Mouse (Mus musculus) heart, postnatal 0 days (tissue): ENCODE measurements around the gene Zfp781. TPM values are rescaled to one million over a fixed set of nuclear protein-coding genes. Genes with fewer than 3 reads are reported as not detected.
"Not testable (repeated sequence)": the region's sequence is repeated elsewhere in the genome, so short reads cannot be mapped to it uniquely, and the experiment has no call there.

Source experiments
- ATAC-seq: fragments of 200-750 bp; cut with Nextera tagmentation; 2 replicates; pipeline ENCODE4 v1.8.0; 2017; ENCODE audit warnings: low read depth, moderate number of reproducible peaks, moderate library complexity; ENCODE audit not compliant: insufficient read depth
- DNase-seq: peaks from one replicate; pipeline ENCODE4 v3.0.0-alpha.2; 2016; ENCODE audit warnings: low spot score
- H3K27ac ChIP-seq: fragments of 300-500 bp; sonication (generic); 2 replicates; pipeline ENCODE4 v1.5.1; 2014; ENCODE audit warnings: low read depth, mild to moderate bottlenecking
- H3K27me3 ChIP-seq: fragments of 300-500 bp; sonication (generic); 2 replicates; pipeline ENCODE4 v1.6.1; 2014; ENCODE audit warnings: low read length, mixed read lengths; ENCODE audit not compliant: control insufficient read depth, insufficient read depth
- H3K36me3 ChIP-seq: fragments of 300-500 bp; sonication (generic); replicated peaks from 2 replicates; pipeline ENCODE4 v1.6.1; 2014; ENCODE audit warnings: low read length, mixed read lengths; ENCODE audit not compliant: control insufficient read depth, insufficient read depth
- H3K4me1 ChIP-seq: fragments of 300-500 bp; sonication (generic); 2 replicates; pipeline ENCODE4 v1.6.1; 2014; ENCODE audit warnings: antibody characterized with exemption; ENCODE audit not compliant: control insufficient read depth, insufficient read depth
- H3K4me2 ChIP-seq: fragments of 300-500 bp; sonication (generic); 2 replicates; pipeline ENCODE4 v1.6.1; 2014; ENCODE audit warnings: low read depth, mild to moderate bottlenecking, low read length, moderate library complexity
- H3K4me3 ChIP-seq: fragments of 300-500 bp; sonication (generic); 2 replicates; pipeline ENCODE4 v1.5.1; 2014; ENCODE audit warnings: low read depth, low read length
- H3K9ac ChIP-seq: fragments of 300-500 bp; sonication (generic); replicated peaks from 2 replicates; pipeline ENCODE4 v1.6.1; 2014; ENCODE audit warnings: low read depth, low read length, mixed read lengths
- H3K9me3 ChIP-seq: fragments of 300-500 bp; sonication (generic); replicated peaks from 2 replicates; pipeline ENCODE4 v1.6.1; 2016; ENCODE audit warnings: low read length; ENCODE audit not compliant: control insufficient read depth
- WGBS: fragments of 180-500 bp; shearing (Covaris S2); extraction: QIAGEN DNeasy Blood & Tissue Kit; methylation state at CpG from one replicate; pipeline ENCODE4 v1.1.7; 2014; 5-methylcytosine and 5-hydroxymethylcytosine counted together
- polyA plus RNA-seq: library from polyadenylated mRNA; unstranded; fragments of >200 nt; fragmentation: Nextera tagmentation; extraction: Ambion mirVana; gene quantifications from 2 replicates; pipeline ENCODE4 v1.2.1, GENCODE M21; 2015
- total RNA-seq: library from RNA; depleted of rRNA; stranded (reverse); fragments of >200 nt; gene quantifications from 2 replicates; pipeline ENCODE4 v1.2.3, GENCODE M21; 2014; ENCODE audit warnings: low replicate concordance; rRNA removed

The Zfp781 gene
- 0.76 and 1.8 TPM in 2 replicates for total RNA-seq
- 0.81 and 1.1 TPM in 2 replicates for polyA plus RNA-seq

- not testable (repeated sequence) for H3K9ac ChIP-seq, DNase-seq, H3K36me3 ChIP-seq, H3K9me3 ChIP-seq, H3K27ac ChIP-seq, H3K4me2 ChIP-seq, H3K27me3 ChIP-seq, H3K4me1 ChIP-seq, H3K4me3 ChIP-seq
- no CpG with 5 or more reads among the region's 43 CpGs for WGBS
- ATAC-seq = peak; percentile 96
These were observed at the start of gene Zfp781 for GRCm38 (mm10) chr10:81929842-81930743. Gene Zfp781, minus strand, starts transcription at chr10:81930480.

GRCm38 (mm10) chr10:81978365-81979003 is 48.2 kb upstream of the Zfp781 start:
- not testable (repeated sequence) for H3K27me3 ChIP-seq, DNase-seq, ATAC-seq, H3K36me3 ChIP-seq, H3K4me2 ChIP-seq, H3K4me3 ChIP-seq, H3K27ac ChIP-seq, H3K9me3 ChIP-seq, H3K4me1 ChIP-seq, H3K9ac ChIP-seq
- whole genome bisulfite sequencing = no CpG with 5 or more reads among the region's 44 CpGs

GRCm38 (mm10) chr10:81930744-81931118 is 451 bp upstream of the Zfp781 start:
- not testable (repeated sequence) for H3K9ac ChIP-seq, H3K4me1 ChIP-seq, H3K4me3 ChIP-seq, ATAC-seq, H3K36me3 ChIP-seq, H3K27me3 ChIP-seq, DNase-seq, H3K27ac ChIP-seq, H3K9me3 ChIP-seq, H3K4me2 ChIP-seq
- WGBS = no CpG with 5 or more reads among the region's 3 CpGs

DNA sequence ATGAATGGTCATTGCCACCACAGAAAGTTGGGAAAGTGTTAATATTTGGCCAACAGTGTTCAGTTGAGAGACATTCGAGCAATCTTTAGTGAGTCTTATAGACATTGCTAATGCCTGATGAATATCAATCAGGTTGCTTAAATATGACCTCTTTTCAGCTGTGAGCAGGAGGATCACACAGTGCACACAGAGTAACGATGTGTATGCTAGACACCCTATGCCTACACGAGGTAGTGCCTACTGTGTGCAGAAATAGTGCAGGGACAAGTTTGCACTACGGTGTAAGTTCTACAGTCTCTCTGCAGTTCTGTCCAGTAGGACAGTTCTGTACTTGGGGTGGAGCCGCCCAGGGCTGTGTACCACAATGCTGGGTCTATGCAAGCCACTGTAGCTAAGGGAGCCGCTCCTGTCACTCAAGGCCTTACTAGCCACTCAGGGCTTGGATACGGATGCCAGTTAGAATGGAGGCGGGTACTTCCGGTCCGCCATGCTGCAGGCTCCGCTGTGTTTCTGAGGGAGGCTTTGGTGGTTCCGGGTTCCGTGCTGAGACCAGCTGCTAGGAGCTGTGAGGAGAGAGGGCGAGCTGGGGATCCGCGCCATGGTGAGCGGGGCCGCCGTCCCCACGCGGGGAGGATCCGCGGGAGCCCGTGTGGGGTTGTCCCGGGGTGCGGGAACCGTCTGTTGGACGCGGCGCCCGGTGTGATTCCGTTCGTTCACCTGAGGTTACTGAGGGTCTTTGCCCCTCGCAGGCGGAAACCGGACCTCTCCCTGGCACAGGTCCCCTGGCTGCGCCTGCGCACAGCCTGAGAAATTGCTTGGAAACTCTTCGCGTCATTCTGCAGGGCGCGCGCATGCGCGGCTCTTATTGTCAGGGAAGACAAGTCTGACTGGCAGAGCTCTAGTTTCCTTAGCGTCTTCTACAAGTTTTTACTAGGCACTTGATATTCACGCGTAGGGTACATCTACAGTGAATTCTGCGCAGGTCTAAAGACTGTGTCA is 66.6 kb downstream of the Zfp781 start, which contains the start of gene Gm32687:
TSS of gene Gm32687 (plus strand) at position 526 of the 999 bp plus-strand sequence.
- H3K9me3 ChIP-seq, H3K27me3 ChIP-seq, DNase-seq, H3K4me2 ChIP-seq, H3K4me3 ChIP-seq, H3K4me1 ChIP-seq, H3K27ac ChIP-seq, H3K36me3 ChIP-seq, H3K9ac ChIP-seq: not testable (repeated sequence)
- peak; percentile 99 for ATAC-seq
- 31% methylated on average over 3 of the region's 49 CpGs for WGBS

Other genes starting within 250 kb of the Zfp781 start
- gene Zfp433, start 225.7 kb downstream of the Zfp781 start, total RNA-seq = 5.5 and 12.4 TPM in 2 replicates
- 9.3 and 9.9 TPM in 2 replicates for gene Zfp433, start 225.7 kb downstream of the Zfp781 start, polyA plus RNA-seq
- 1.3 and 4.8 TPM in 2 replicates for gene Gm3055, start 159.3 kb downstream of the Zfp781 start, total RNA-seq
- gene Gm3055, start 159.3 kb downstream of the Zfp781 start, polyA plus RNA-seq = 2.2 and 2.9 TPM in 2 replicates
- gene Gm4767, start 118.3 kb downstream of the Zfp781 start, total RNA-seq = 1.1 TPM in 1 of 2 replicates, not detected in the other
- 1.5 and 1.7 TPM in 2 replicates for gene Gm4767, start 118.3 kb downstream of the Zfp781 start, polyA plus RNA-seq
- gene Gm32687, start 66.5 kb downstream of the Zfp781 start, total RNA-seq = 1.0 TPM in 1 of 2 replicates, not detected in the other
- 3.1 and 4.3 TPM in 2 replicates for gene Gm32687, start 66.5 kb downstream of the Zfp781 start, polyA plus RNA-seq
- gene Zfp873, start 117.6 kb upstream of the Zfp781 start, total RNA-seq = 2.1 and 3.7 TPM in 2 replicates
- gene Zfp873, start 117.6 kb upstream of the Zfp781 start, polyA plus RNA-seq = 8.1 and 8.5 TPM in 2 replicates
- 1.4 and 1.6 TPM in 2 replicates for gene BC024063, start 152.9 kb upstream of the Zfp781 start, total RNA-seq
- 1.7 and 1.9 TPM in 2 replicates for gene BC024063, start 152.9 kb upstream of the Zfp781 start, polyA plus RNA-seq
- gene AU041133, start 197.5 kb upstream of the Zfp781 start, total RNA-seq = 2.8 and 3.7 TPM in 2 replicates
- 4.3 and 4.7 TPM in 2 replicates for gene AU041133, start 197.5 kb upstream of the Zfp781 start, polyA plus RNA-seq